Mouse (Mus musculus) cerebellum, adult 9-10 months (tissue): ENCODE results near the gene Acsl3.

Experiments
- DNase-seq: peaks from one replicate; pipeline ENCODE4 v3.0.0; 2022

Acsl3 gene

DNA sequence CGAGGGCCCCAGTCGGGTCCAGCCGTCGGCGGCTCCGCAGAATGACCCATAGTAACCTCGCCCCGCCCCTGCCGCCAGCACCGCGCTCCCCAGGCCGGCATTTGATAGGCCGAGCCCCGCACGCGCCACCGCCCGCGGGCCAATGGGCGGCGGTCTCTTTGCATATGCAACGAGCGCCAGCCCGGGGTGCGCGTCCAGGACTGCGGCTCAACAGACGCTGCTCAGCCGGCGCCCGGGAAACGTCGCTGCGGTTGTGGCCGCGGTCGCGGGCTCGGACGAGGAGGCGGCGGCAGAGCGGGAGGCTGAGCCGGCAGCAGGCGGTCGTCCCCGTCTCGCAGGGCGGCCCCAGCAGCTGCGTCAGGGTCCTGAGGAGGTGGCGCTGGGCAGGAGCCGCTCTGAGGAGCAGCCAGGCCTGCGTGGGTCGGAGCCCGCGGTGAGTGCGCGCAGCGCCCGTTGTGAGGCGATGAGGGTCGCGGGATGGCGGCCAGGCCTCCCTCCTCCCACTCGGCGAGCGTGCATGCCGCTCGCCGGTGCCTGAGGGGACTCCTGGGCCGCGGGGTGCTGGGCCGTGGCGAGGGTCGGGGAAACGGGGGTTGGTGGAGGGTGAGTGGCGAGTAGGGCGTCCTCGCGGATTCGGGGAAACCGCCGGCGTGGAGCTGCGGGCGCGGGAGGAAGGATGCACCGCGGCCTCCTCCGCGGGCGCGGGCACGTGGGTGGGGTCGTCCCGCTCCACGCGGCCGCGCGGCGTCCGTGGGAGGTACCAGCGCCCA, at the start of gene Acsl3, which contains the start of gene Utp14b:
Acsl3 (plus strand) TSS at position 155 of the 770 bp plus-strand sequence.
Utp14b (plus strand) TSS at position 368 of the 770 bp plus-strand sequence.
- DNase-seq: peak; percentile 97

DNA sequence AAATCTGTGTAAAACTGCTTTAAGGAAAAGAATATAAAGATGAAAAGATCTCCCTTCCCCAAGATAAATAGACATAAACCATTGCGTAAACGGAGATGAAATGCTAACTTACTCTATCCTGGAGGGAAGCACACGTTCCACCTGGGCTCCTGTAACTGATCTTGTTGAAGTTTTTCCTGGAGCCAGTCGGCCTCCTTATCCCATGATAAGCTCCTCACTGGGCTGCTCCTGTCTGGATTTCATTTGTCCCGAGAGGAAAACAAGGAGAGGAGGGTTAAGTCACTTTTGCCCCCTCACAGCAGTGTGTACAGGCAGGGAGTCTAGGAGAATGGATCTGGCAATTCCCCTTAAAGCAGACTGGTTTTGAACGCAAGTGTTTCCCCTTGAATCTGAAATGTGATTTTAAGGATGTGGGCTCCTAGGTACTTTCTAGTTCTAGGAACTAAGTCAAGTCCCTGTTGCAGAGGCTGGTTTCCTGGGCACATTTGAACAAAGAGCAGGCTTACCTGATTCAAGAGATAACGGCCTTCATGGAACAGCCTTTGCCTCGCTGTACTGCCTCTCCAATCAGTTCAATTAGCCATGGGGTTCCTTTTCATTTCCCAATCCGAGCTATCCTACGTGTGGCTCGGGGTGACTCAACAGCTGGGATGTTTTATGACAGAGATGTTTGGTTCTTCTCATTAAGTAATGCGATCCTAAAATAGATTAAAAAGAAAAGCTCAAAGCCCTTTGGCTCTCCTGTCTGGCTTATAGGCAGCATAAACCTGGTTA, 48.3 kb upstream of the Acsl3 start:
- no peak for DNase-seq

DNA sequence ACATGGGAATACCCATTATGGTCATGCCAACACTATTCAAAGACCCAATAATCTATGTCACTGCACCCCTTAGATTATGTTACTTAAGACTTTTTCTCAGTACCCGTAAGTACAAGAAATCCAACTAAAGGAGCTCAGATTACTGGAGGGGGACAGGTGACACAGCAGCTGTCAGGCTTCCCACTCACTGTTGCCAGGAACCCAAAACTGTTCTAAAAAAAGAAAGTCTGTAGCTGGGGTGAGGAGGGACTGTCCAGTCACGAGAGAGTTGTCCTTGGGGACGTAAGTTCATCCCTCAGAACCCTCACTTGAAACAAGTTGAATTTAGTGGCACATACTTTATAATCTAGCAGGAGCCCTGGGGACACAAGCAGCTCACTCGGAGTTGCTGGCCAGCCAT, 46.6 kb upstream of the Acsl3 start:
- no peak for DNase-seq

DNA sequence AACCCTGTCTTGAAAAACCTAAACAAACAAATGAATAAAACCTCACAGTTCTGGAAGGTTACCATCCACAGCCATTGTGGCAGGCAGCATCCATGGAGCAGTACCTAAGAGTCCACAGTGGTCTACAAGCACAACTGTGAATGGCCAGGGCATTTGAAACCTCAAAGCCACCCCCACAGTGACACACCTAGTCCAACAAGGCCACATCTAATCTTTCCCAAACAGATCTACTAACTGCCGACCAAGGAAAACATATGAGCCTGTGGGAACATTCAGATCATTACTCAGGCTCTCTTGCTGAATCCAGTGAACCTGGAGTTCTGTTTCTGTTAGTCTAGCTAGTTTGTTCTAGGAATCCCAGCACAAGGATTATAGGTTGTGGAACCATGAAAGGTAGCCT, 44.7 kb upstream of the Acsl3 start:
- DNase-seq: no peak

DNA sequence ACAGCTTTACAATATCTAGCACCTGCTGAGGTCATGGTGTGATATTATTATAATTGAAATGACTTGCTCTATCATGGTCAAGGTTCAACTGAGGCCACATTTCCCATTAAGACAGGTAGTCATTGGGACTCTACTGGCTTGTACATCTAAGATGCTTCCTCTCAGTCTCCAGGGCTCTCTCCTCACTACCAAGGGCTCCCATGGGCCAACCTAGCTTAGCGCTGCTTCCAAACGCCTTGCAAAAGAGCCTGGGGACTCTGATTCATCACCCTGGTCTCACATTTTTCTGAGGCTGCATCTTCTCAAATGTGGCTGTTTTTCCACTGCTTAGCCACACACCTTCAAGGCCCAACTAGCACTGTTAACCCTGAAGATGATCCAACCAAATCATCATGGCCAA, 33.3 kb upstream of the Acsl3 start:
- no peak for DNase-seq

DNA sequence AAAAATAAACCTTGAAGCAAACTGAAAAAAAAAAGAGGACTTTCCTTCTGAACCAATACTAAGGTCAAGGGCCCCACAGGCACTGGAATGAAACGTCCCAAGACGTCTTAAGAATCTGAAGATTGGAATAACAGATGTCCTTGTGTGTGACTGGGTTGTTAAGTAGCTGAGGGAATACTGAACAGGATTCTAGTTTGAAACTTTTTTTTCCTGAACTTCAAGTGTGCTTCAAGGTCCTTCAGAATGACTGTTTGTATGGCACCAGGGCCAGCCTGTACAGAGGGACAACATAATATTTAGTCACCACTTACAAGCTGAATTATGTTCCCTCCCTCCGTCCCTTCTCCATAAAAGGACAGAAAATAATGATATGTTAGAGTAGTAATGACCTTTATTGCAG, 23.1 kb upstream of the Acsl3 start:
- no peak for DNase-seq

DNA sequence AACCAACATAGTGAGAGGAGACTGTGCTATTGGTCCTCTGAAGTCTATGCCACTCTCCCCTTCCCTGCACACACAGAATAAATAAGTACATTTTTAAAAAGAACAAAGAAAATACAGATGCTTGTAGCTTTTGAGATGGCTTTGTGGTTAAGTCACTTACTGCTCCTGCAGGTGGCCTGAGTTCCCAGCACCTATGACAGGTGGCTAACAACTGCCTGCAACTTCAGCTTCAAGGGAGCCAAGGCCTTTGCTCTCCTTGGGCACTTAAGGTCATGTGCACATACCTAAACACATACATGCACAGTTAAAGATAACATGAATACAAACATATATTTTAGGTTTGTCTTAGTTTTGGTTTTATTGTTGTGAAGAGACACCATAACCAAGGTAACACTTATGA, 16.8 kb upstream of the Acsl3 start:
- DNase-seq: no peak

DNA sequence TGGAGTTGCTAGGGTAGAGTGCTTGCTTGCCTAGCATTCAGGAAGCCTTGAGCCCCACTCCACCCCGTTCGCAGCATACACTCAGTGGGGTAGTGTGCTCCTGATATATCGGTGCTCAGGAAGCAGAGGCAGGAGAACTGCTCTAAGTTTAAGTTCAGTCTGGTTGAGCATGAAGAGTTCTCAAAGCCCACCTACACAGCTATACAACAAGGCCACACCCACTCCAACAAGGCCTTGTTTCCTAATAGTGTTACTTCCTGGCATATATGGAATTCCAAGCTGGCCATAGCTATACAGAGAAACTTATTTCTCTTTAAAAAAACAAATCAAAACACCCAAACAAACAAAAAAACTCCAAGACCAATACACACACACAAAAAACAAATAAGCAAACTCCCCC, 15.8 kb upstream of the Acsl3 start:
- no peak for DNase-seq

DNA sequence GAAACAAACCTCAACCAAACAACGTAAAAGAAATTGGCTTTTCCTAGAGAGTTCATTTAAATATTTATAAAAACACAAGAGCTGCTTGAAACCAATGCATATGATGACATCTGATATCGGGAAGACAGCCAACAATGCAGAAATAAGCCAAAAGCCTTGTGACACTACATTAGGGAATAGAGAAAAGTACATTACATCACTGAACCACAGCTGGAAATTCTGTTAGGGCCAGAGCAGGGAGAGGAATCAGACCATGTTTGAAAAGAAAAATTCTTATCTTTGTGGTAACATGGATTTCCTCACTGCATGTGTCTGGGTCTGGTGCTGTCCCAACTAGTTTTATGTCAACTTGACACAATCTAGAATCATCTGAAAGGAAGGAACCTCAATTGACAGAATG, 15.4 kb upstream of the Acsl3 start:
- DNase-seq: no peak

DNA sequence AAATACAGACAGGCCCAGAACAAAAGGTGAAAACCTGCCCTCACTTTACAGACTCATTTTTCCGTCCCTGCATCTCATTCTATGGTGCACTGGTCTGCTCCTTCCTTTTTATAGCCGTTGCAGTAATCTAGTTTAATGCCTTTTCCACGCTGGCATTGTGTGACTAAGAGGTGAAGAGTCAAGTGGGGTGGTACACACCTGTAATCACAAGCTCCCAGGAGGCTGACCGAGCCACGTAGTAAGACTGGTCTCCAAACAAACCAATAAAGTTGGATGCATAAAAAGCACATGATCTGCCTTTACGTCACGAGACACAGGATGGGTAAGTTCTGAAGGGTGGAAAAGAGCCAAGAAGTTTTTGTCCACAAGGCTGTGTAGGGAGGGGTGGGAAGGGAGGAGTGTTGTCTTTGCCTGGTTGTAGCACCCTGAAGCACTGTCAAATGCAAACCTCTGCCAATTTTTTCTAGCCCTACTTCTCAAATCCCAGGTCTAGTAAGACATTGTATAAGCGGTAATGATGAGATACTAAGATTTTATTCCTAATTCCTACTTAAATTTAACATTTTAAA, 10.2 kb upstream of the Acsl3 start:
- DNase-seq: no peak

DNA sequence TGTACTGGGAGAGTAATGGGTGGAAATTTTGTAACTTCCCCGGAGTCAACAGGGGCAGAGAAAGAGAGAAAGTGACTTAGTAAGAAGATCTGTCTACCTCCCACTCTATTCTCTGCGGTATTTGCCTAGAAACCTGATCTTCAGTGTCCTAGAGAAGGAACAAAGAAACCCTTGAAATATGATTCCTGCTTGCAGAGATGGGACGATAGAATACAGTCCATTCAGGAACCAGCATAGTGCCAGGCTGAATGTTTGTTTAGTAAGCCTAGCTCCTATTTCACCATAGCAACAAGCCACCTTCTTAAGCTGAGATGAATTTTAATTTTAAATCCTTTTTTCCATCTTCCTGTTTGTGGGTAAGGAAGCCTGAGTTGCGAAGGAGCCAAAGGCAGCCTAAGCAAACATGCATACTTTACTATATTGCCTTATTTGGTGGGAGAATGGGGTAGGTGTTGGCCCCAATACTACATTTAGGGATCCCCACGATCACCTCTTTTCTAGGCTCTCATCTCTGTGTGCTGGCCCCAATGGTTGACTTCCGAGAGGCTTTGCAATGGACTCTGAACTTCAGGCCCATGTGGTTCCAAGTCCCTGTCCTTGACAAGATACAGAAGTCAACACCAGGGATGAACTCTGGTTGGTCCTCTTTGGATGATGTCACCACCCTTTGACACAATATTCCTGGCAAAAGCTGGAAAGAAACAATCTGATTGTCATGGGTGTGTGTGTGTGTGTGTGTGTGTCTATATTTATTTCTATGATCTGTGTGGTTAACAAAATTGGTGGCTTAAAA, 8.2 kb upstream of the Acsl3 start:
- DNase-seq: no peak

DNA sequence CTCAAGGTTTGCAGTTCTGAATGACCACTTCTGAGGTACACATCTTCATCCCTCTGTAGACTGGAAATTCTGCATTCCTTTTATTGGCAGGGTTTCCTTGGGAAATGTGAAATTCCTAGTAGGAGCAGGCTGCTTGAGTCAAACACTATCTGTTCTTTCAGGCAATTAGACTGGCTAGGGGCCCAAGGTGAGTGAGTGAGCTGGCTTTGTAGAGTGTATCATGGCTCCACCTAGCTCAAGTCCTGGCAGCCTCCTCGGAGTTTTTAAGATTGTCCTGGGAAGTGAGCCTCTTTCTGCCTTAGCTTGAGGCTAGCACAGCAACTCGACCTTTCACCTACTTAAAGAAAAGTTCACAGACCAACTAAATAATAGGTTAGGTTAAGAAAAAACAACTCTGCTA, 1.2 kb upstream of the Acsl3 start:
- DNase-seq: peak; percentile 29

DNA sequence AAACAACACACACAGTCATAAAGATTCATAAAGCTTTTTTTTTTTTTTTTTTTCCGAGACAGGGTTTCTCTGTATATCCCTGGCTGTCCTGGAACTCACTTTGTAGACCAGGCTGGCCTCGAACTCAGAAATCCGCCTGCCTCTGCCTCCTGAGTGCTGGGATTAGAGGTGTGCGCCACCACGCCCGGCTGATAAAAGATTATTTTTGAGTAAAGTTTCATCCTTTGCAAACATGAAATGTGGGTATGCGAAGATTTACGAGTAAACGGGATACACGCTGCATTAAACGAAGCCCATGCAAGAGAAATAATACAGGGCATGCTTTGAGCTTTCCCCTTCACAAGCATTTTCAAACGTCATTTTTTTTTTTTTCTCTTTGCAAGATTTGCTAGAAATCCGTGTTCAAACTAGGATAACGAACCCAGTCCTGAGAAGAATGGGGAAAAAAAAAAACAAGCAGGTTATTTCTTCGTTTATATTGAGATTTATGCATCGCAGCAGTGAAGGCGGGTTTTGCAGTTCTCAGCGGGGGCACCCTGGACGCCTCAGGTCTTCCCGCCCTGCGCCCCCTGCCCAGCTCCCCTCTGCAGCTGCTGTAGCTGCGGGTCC, 500 bp upstream of the Acsl3 start:
- no peak for DNase-seq

DNA sequence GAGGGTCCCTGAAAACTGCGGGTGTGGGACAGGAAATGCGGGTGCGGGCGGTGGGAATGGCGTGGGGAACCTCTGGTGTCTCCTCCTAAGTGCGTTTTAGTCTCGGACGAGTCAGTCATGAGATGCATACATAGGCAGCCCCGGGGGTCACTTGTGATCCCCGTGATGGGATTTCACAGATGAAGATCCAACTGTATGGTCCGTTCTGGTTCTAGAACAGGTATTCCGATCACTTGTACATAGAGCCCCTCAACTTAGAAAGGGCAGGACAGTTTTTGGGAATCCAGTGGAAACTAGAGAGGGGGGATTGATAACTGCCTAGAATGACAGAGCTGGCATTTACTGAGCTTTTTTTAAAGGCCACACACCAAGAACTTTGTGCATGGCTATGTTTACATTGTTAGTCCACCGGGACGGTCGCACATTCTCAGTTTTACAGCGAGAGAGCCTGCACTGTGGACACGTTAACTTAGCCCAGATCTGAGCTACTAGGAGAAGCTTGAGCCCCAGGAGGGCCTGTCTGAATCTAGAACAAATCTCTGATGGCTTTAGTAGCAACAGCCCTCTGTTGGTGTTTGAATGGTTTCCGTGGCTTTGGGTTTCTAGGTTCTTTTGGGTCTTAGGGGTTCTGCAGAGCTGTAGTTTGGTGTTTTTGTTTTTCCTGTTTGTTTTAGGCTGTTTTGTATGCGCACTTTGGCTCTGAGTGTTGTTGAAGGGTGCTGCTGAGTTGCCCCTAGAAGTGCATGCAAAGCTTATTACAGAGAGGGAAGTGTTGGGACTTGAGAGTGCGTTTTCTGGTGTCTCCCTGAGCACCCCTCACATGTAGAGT, 1.0 kb downstream of the Acsl3 start:
- peak; percentile 34 for DNase-seq

DNA sequence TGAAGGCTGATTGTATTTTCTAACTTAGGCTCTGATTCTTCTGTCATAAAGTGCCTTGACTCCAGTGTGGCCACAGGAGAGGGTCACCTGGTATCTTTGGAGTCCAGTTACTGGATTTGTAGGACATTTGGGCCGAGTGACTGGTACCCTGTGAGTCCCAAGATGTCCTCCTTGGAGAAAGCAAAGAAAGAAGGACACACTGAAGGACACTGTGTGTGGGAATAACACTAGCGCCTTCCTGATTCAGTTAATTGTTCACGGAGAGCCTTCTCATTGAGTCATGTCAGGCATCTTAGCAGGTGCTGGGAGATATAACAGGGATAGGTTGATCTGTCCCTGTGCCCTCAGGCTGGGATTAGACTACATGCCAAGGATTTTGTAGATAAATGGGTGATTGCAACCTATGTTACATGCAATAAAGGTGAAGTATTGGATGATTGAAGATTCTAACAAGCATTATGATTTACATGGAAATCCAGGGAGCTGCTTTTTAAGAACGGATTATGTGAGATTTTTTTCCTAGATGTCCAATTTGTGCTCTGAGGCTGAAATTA, 1.7 kb downstream of the Acsl3 start:
- no peak for DNase-seq

DNA sequence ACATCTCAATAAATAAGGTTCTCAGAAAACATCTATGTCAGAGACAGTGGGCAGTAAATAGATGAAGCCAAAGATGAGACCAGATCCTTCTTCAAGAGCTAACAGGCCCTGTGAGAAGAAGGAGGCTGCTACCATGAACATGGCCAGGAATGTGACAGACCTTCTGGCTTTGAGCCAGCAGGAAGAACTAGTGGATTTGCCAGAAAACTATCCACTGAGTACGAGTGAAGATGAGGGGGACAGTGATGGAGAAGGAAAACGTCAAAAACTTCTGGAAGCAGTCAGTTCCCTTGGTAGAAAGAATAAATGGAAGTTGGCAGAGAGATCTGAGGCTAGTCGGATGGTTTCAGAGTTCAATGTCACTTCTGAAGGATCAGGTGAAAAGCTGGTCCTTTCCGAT, 6.7 kb downstream of the Acsl3 start:
- no peak for DNase-seq

DNA sequence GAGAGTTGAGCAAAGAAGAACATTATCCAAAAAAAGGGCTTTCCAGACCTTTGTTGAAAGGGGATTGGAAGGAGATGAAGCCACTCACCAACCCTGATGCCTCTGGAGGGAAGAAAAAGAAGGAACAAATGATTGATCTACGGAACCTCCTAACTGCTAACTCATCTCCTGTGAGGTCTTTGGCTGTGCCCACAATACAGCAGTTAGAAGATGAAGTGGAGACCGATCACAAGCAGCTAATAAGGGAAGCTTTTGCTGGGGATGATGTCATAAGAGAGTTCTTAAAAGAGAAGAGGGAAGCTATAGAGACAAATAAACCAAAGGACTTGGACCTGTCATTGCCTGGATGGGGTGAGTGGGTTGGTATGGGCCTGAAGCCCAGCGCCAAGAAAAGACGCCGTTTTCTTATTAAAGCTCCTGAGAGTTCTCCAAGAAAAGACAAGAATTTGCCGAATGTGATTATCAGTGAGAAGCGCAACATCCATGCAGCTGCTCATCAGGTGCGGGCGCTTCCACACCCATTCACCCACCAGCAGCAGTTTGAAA, 8.4 kb downstream of the Acsl3 start:
- DNase-seq: no peak

DNA sequence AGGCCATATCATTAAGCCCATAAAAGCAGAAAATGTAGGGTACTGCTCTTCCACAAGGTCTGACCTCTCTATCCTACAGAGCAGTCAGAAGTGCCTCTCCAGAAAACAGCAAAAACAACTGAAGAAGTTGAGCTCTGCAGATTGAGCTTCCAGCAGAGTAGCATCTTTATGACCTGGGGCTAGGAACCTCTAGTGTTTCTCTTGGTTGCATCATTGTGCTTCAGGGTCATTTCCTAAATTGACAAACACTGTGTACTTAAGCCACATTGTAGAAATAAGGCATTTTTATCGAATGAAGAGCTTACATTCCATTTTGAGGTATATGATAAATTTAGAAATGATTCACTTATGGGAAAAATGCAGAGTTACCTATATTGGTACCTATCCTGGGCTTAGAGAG, 9.0 kb downstream of the Acsl3 start:
- DNase-seq: no peak

DNA sequence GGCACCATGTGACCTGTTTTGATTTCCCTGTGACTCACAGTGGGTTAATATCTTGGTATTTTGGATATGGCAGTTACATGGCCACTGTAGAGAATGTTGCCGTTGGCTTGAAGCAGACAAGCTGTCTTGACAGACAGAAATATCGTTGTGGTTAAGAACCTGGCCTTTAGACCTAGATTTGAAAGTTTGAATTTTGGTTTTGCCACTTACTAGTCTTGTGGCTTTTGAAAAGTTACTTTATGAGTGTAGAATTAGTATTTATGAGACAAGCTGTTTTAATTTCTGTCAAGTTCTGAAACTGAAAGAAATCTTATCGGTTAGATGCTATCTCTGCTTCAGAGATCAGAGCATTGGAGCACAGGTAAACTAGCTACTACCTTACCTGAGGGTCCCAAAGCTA, 24.7 kb downstream of the Acsl3 start:
- DNase-seq: no peak

DNA sequence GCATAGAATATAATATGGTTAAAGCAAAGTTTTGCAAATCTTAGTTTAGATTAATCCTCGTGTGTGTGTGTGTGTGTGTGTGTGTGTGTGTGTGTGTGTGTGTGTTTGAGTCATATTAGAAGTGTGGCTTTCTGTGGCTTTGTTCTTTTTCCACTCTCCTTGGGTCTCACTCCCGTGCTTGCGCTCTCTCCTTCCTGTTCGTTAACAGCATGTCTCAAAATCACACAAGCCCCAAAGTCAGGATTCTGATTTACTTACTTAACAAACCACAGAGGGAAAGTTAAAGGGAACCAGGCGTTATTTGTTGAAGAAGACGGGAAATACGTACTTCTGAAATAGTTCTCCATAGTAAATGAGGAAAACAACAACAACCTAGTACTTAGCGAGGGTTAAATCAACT, 26.5 kb downstream of the Acsl3 start:
- DNase-seq: no peak

DNA sequence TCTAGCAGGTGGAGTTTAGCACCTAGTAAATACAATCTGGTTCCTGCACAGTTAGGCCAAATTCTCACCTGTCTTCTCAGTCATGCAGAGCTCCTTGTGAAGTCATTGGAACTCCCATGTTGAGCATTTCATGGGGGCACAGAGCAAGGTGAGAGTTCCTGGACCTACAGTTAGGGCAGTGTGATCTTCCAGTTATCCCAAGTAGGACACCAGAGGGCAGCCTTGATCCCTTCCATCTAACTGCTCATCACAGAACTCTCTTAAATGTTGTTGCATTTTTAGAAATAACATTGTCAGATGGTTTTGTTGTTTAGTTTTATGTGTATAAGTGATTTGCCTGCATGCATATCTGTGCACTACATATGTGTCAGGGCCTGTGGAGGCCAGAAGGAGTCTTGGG, 29.2 kb downstream of the Acsl3 start:
- peak; percentile 30 for DNase-seq
